Mouse (Mus musculus) liver, embryonic 14.5 days (tissue): Measurements from ENCODE around the gene Kcnq2. TPM values are rescaled to one million over a fixed set of nuclear protein-coding genes. Genes with fewer than 3 reads are reported as not detected.

Experiments
- ATAC-seq: fragments of 200-750 bp; cut with Nextera tagmentation; 2 replicates; pipeline ENCODE4 v1.8.0; 2017; ENCODE audit warnings: moderate number of reproducible peaks, mild to moderate bottlenecking, moderate library complexity; ENCODE audit not compliant: insufficient read depth
- DNase-seq, 3 experiments: peaks; one replicate each; pipeline ENCODE4 v3.0.0-alpha.2; 2012 to 2013; ENCODE audit warnings: low read depth in 3 of 3, low spot score in 3 of 3
- H3K27ac ChIP-seq: fragments of 300-500 bp; sonication (generic); 2 replicates; pipeline ENCODE4 v1.5.1; 2014; ENCODE audit warnings: moderate library complexity, mild to moderate bottlenecking, control low read depth, inconsistent platforms
- H3K27me3 ChIP-seq: fragments of 300-500 bp; sonication (generic); 2 replicates; pipeline ENCODE4 v1.6.1; 2014; ENCODE audit warnings: mild to moderate bottlenecking, low read length, moderate library complexity; ENCODE audit not compliant: control insufficient read depth, insufficient read depth
- H3K36me3 ChIP-seq: fragments of 300-500 bp; sonication (generic); replicated peaks from 2 replicates; pipeline ENCODE4 v1.6.1; 2014; ENCODE audit warnings: low read depth; ENCODE audit not compliant: control insufficient read depth, insufficient read depth
- H3K4me1 ChIP-seq, 2 experiments: fragments of 200-500 bp in 1 of 2; fragments of 300-500 bp in 1 of 2; sonication (generic) in 1 of 2; replicated peaks; 2 replicates each; pipeline ENCODE4 v1.6.1; 2012 to 2014; ENCODE audit warnings: antibody characterized with exemption in 1 of 2, inconsistent platforms in 1 of 2, low read length in 1 of 2; ENCODE audit not compliant: control insufficient read depth in 2 of 2, insufficient read depth in 2 of 2
- H3K4me2 ChIP-seq: fragments of 300-500 bp; sonication (generic); 2 replicates; pipeline ENCODE4 v1.6.1; 2014; ENCODE audit warnings: low read depth, mild to moderate bottlenecking, control low read depth, moderate library complexity
- H3K4me3 ChIP-seq, 2 experiments: fragments of 200-500 bp in 1 of 2; fragments of 300-500 bp in 1 of 2; sonication (generic) in 1 of 2; 2 replicates each; pipeline ENCODE4 v1.5.1; 2012 to 2014; ENCODE audit warnings: low read depth in 2 of 2, low read length in 2 of 2, mild to moderate bottlenecking in 2 of 2, control low read depth in 1 of 2, inconsistent platforms in 1 of 2, moderate library complexity in 1 of 2; ENCODE audit not compliant: insufficient read depth in 1 of 2
- H3K9ac ChIP-seq: fragments of 300-500 bp; sonication (generic); replicated peaks from 2 replicates; pipeline ENCODE4 v1.6.1; 2014; ENCODE audit warnings: mild to moderate bottlenecking, control low read depth, moderate library complexity
- H3K9me3 ChIP-seq: fragments of 300-500 bp; sonication (generic); 2 replicates; pipeline ENCODE4 v1.6.1; 2016; ENCODE audit warnings: low read length, mixed read lengths; ENCODE audit not compliant: control insufficient read depth
- CTCF ChIP-seq: IDR thresholded peaks from 2 replicates; pipeline ENCODE4 v1.5.1; 2016; ENCODE audit warnings: antibody characterized with exemption, low read depth, control low read depth
- EP300 ChIP-seq: IDR thresholded peaks from 2 replicates; pipeline ENCODE4 v1.6.1; 2016; ENCODE audit warnings: antibody characterized with exemption, low read depth
- WGBS: fragments of 180-500 bp; shearing (Covaris S2); extraction: QIAGEN DNeasy Blood & Tissue Kit; methylation state at CpG from one replicate; pipeline ENCODE4 v1.1.7; 2014; ENCODE audit not compliant: insufficient replicate concordance; 5-methylcytosine and 5-hydroxymethylcytosine counted together
- polyA plus RNA-seq, 2 experiments: library from polyadenylated mRNA; depleted of rRNA in 1 of 2; stranded (reverse) in 1 of 2; unstranded in 1 of 2; fragments of >200 nt; fragmentation: Nextera tagmentation in 1 of 2; extraction: Ambion mirVana in 1 of 2; gene quantifications; 2 replicates each; pipeline versions ENCODE4 v1.2.1 to v1.2.3; 2012 to 2014

Gene Kcnq2
- polyA plus RNA-seq, 2 experiments: 0.06 TPM

DNA sequence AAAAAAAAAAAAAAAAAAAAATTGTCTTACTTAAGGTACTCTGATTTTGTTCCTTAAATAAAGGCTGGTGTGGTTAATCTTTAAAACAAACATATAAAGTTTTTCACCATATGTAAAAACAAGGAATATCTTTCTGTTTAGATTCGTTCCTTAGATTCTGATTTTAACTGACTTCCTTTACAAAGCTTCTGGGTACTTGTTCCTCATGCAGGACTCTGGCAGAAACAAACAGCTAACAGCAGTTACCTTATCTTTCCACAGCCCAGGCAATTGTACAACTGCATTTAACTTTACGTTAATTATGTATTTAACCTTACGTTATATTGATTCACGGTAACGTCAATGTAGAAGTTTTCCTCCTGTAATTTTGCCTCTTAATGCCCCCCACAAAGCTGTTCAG, 31.4 kb upstream of the Kcnq2 start:
- WGBS: 69% methylated on average over 5 of the region's 5 CpGs
- ATAC-seq: no peak
- Histone ChIP-seq H3K27me3 (no peaks in the 10 kb centered on the region), H3K4me2 (no peak overlapping the region), H3K4me1 (no peaks in the 10 kb centered on the region), H3K4me3 (no peak overlapping the region), H3K27ac (no peak overlapping the region), H3K36me3 (no peaks in the 10 kb centered on the region), H3K9me3 (no peaks in the 10 kb centered on the region), H3K9ac (no peak overlapping the region)
- TF ChIP-seq CTCF (no peak), EP300 (no peak)
- no peak for DNase-seq

DNA sequence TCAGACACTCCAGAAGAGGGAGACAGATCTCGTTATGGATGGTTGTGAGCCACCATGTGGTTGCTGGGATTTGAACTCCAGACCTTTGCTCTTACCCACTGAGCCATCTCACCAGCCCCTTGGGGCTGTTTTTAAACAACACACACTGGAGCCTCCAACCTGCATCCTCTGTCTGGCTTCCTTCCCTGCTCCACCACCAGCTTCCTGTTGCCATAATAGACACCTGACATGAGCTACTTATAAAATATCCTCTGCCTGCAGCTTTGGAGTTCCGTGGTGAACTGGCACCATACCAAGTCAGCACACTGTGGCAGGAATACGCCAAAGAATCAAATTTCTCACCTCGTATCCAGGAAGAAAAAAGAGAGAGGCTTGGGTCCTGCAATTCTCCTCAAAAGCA, 25.7 kb upstream of the Kcnq2 start:
- H3K27ac ChIP-seq: no peak overlapping the region
- peaks cover 18% of the 10 kb centered on the region for H3K27me3 ChIP-seq
- no peak overlapping the region for H3K4me2 ChIP-seq
- no peak overlapping the region for H3K9ac ChIP-seq
- DNase-seq: no peak
- WGBS: 38% methylated on average over 4 of the region's 4 CpGs
- H3K4me1 ChIP-seq: no peaks in the 10 kb centered on the region
- no peak for ATAC-seq
- no peaks in the 10 kb centered on the region for H3K36me3 ChIP-seq
- no peak overlapping the region for H3K4me3 ChIP-seq
- no peaks in the 10 kb centered on the region for H3K9me3 ChIP-seq
- TF ChIP-seq CTCF: no peak
- TF ChIP-seq EP300: no peak

DNA sequence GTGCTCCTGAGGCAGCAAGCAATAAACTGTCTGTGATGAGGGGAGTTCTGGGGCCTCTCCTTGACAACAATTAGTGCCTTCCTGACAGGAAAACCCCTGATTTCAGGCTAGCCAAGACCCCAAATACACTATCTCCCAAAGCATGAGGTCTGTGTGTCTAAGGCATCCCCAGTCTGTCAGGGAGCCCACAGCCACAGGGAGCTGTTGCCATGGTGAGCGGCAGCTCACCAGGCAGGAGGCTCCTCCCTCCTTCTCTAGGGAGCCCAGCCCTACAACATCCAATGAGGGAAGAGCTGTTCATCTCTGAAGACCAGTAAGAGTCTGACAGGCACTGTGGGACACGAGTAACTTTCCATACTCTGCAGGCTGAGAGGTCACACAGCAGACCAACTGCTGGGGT, 24.7 kb upstream of the Kcnq2 start:
- Histone ChIP-seq H3K9ac (no peak overlapping the region), H3K27me3 (peaks cover 19% of the 10 kb centered on the region), H3K4me3 (no peak overlapping the region), H3K4me1 (no peaks in the 10 kb centered on the region), H3K9me3 (no peaks in the 10 kb centered on the region), H3K27ac (no peak overlapping the region), H3K4me2 (no peak overlapping the region), H3K36me3 (no peaks in the 10 kb centered on the region)
- DNase-seq (no peak), ATAC-seq (no peak)
- no peak for TF ChIP-seq CTCF
- TF ChIP-seq EP300: no peak
- 5% methylated on average over 2 of the region's 2 CpGs for WGBS

DNA sequence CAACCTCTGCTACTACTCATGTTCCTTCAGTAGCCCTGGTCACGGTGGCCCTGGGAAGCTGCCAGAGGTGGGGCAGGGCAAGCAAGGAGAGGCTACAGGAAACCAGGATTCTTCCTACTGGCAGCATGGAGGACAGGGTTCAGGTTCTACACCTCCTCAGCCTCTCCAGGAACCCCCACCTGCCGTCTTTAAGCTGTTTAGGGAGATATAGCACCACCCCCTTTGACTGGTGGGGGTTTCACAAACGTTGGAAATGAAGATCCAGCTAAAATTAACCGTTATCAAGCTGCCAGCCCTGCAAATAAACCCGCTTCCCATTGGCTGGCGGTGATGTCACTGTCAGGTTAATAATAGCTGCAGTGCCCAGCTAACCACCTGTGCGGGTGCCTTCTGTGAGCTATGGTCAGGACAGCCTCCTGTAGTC, 24.0 kb upstream of the Kcnq2 start:
- Histone ChIP-seq H3K9me3 (no peaks in the 10 kb centered on the region), H3K36me3 (no peaks in the 10 kb centered on the region), H3K4me2 (no peak overlapping the region), H3K27me3 (peaks cover 19% of the 10 kb centered on the region), H3K9ac (no peak overlapping the region), H3K27ac (no peak overlapping the region), H3K4me1 (no peaks in the 10 kb centered on the region), H3K4me3 (no peak overlapping the region)
- 35% methylated on average over 7 of the region's 7 CpGs for WGBS
- DNase-seq: no peak
- TF ChIP-seq CTCF (no peak), EP300 (no peak)
- no peak for ATAC-seq

DNA sequence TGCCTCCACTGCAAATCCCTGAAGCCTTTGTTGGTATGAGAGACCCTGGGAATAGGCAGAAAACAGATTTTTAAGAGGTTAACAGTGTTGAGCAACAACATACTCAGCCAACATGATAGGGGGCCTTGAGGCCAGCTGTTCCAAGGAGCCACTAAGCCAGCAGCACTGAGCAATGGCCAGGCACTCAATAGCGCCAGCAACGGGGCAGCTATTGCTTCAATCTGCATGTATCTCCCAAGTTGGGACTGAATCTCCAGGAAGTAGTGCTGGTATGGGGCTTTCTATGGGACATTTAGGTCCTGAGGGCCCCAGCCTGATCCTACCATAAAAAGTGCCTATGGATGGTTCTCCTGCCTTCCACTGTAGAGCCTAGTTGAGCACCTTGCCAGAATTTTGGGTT, 23.4 kb upstream of the Kcnq2 start:
- Histone ChIP-seq H3K27ac (no peak overlapping the region), H3K4me2 (no peak overlapping the region), H3K9me3 (no peaks in the 10 kb centered on the region), H3K4me1 (no peaks in the 10 kb centered on the region), H3K36me3 (no peaks in the 10 kb centered on the region), H3K9ac (no peak overlapping the region), H3K4me3 (no peak overlapping the region), H3K27me3 (peaks cover 19% of the 10 kb centered on the region)
- no peak for TF ChIP-seq EP300
- no peak for TF ChIP-seq CTCF
- DNase-seq (no peak), ATAC-seq (no peak)
- 63% methylated on average over 2 of the region's 2 CpGs for WGBS

DNA sequence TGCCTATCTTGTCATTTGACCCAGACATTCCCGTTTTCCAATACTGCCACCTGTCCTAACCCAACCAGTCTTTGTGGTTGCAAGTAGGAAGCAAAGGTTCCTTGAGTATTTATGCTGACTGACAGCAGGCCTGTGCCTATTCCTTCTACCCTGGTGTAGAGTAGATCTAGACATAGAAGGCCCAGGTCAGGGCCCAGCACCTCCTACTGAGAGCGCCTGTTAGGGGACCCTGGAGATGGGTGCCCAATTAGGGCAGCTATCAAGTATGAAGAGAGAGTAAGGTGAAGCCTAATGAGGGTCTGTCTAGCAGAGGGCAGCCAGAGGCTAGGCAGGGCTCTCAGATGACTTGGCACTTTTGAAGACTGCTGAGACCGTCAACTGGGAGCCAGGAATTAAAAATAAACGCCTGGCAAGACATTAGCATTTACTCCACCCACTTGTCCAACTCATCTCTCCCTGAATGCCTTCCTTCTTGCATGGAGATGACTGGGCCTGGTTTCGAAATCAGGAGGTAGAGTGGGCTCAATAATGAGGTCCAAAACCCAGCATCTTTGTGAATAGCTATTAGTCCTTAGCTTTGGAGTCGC, 22.7 kb upstream of the Kcnq2 start:
- Histone ChIP-seq H3K4me1 (no peaks in the 10 kb centered on the region), H3K27me3 (peaks cover 19% of the 10 kb centered on the region), H3K4me3 (no peak overlapping the region), H3K9ac (no peak overlapping the region), H3K27ac (no peak overlapping the region), H3K9me3 (no peaks in the 10 kb centered on the region), H3K36me3 (no peaks in the 10 kb centered on the region), H3K4me2 (no peak overlapping the region)
- ATAC-seq (no peak), DNase-seq (no peak)
- WGBS: 40% methylated on average over 6 of the region's 6 CpGs
- TF ChIP-seq EP300 (no peak), CTCF (no peak)
